Comparison of ENCODE assay signal across 23 mouse cellular contexts in the genomic region with DNA sequence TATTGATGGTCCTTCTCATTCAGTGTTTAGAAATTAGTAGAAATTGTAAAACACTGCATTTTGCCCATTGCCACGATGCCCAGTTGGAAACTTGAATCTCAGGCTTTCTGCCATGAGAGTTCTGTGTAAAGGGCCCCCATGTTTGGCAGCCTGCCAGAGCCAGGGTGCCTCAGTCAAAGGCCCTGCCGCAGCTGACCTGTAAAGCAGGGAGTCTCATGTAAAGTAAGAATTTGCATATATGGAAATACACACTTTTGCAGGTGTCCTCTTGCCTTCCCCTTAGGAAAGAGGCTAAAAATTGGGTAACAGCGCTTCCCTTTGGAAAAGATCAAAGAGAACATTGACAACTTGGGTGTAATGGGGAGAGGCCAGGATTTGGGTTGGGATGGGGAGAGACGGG.
A peak's percentile ranks its signal among the peaks of the same experiment; 100 is the strongest.
DNase-seq lines count a peak whose midpoint lies in the region; ATAC-seq and TF ChIP-seq lines count a peak whose summit lies in the region.
"Had no signal": no experiment of that assay in that cellular context is flagged by ENCODE, and none has a peak within 500 bp of the region (broad histone marks: within the 10 kb centered on the region; RNA-seq: fewer than 3 reads in every experiment).

No protein-coding gene starts in this region.

- H3K36me3 ChIP-seq in intestine, embryonic 14.5 days (ENCODE audit: control insufficient read depth, insufficient read depth, low read length) = no peaks in the 10 kb centered on the region
- H3K36me3 ChIP-seq in intestine, postnatal 0 days (ENCODE audit: control insufficient read depth, insufficient read depth) = peaks cover 13% of the 10 kb centered on the region; the same call in 1 of the 2 replicates
- H3K36me3 ChIP-seq in lung, embryonic 14.5 days (ENCODE audit: insufficient read depth) = no peaks in the 10 kb centered on the region
- H3K36me3 ChIP-seq: limb, embryonic 13.5 days; liver, embryonic 15.5 days; neural tube, embryonic 13.5 days; stomach, embryonic 15.5 days had no signal

- no peak overlapping the region for H3K4me2 ChIP-seq in intestine, embryonic 14.5 days (ENCODE audit: low read length)
- no peak overlapping the region for H3K4me2 ChIP-seq in intestine, postnatal 0 days (replicated peaks; ENCODE audit: low read depth)
- no peak overlapping the region for H3K4me2 ChIP-seq in lung, embryonic 14.5 days
- H3K4me2 ChIP-seq: heart, embryonic 11.5 days; hindbrain, embryonic 12.5 days; limb, embryonic 13.5 days; liver, embryonic 15.5 days; midbrain, embryonic 12.5 days; neural tube, embryonic 13.5 days; stomach, embryonic 15.5 days had no signal

- TF ChIP-seq CTCF in intestine, postnatal 0 days (IDR thresholded peaks at IDR 0.05; ENCODE audit: low read depth) = no peak
- no peak for TF ChIP-seq CTCF in lung, embryonic 14.5 days (IDR thresholded peaks at IDR 0.05; ENCODE audit: low read depth)

- no peaks in the 10 kb centered on the region for H3K9me3 ChIP-seq in intestine, embryonic 14.5 days (ENCODE audit: control insufficient read depth, low read length)
- H3K9me3 ChIP-seq in intestine, postnatal 0 days (ENCODE audit: control insufficient read depth) = no peaks in the 10 kb centered on the region
- no peaks in the 10 kb centered on the region for H3K9me3 ChIP-seq in lung, embryonic 14.5 days (ENCODE audit: low read depth, low read length)
- H3K9me3 ChIP-seq: hindbrain, embryonic 12.5 days; limb, embryonic 13.5 days; liver, embryonic 15.5 days; midbrain, embryonic 12.5 days; neural tube, embryonic 13.5 days; stomach, embryonic 15.5 days had no signal

- peaks cover 6% of the 10 kb centered on the region; the same call in 1 of the 2 replicates for H3K4me1 ChIP-seq in intestine, embryonic 14.5 days (replicated peaks; ENCODE audit: control insufficient read depth, insufficient read depth, low read length)
- H3K4me1 ChIP-seq in intestine, postnatal 0 days (replicated peaks; ENCODE audit: control insufficient read depth, insufficient read depth, low read length) = no peaks in the 10 kb centered on the region
- H3K4me1 ChIP-seq in lung, embryonic 14.5 days (ENCODE audit: insufficient read depth) = no peaks in the 10 kb centered on the region
- H3K4me1 ChIP-seq: liver, embryonic 15.5 days; stomach, embryonic 15.5 days had no signal

- no peak overlapping the region for H3K27ac ChIP-seq in intestine, embryonic 14.5 days (ENCODE audit: low read depth)
- no peak overlapping the region for H3K27ac ChIP-seq in intestine, postnatal 0 days (ENCODE audit: low read depth, low read length)
- H3K27ac ChIP-seq in lung, embryonic 14.5 days (ENCODE audit: low read depth) = no peak overlapping the region
- H3K27ac ChIP-seq: hindbrain, embryonic 12.5 days; liver, embryonic 15.5 days; midbrain, embryonic 12.5 days; neural tube, embryonic 13.5 days; stomach, embryonic 15.5 days had no signal

- H3K4me3 ChIP-seq in intestine, embryonic 14.5 days (ENCODE audit: low read depth, low read length) = no peak overlapping the region
- no peak overlapping the region for H3K4me3 ChIP-seq in intestine, postnatal 0 days (ENCODE audit: low read depth, low read length)
- H3K4me3 ChIP-seq in lung, embryonic 14.5 days (ENCODE audit: low read depth, low read length) = no peak overlapping the region
- H3K4me3 ChIP-seq: hindbrain, embryonic 12.5 days; limb, embryonic 13.5 days; liver, embryonic 15.5 days; midbrain, embryonic 12.5 days; neural tube, embryonic 13.5 days; stomach, embryonic 15.5 days had no signal

- WGBS in intestine, embryonic 14.5 days = 67% methylated on average over 4 of the region's 4 CpGs
- 57% methylated on average over 4 of the region's 4 CpGs for WGBS in intestine, postnatal 0 days
- WGBS in lung, embryonic 14.5 days = 60% methylated on average over 4 of the region's 4 CpGs

- no peaks in the 10 kb centered on the region for H3K27me3 ChIP-seq in intestine, embryonic 14.5 days (replicated peaks; ENCODE audit: control insufficient read depth, insufficient read depth, low read length)
- no peaks in the 10 kb centered on the region for H3K27me3 ChIP-seq in intestine, postnatal 0 days (replicated peaks; ENCODE audit: control insufficient read depth, insufficient read depth, low read length)
- no peaks in the 10 kb centered on the region for H3K27me3 ChIP-seq in lung, embryonic 14.5 days (ENCODE audit: insufficient read depth, low read length)
- H3K27me3 ChIP-seq: hindbrain, embryonic 12.5 days; liver, embryonic 15.5 days; midbrain, embryonic 12.5 days; neural tube, embryonic 13.5 days; stomach, embryonic 15.5 days had no signal

- H3K9ac ChIP-seq in intestine, embryonic 14.5 days (ENCODE audit: low read length) = no peak overlapping the region
- H3K9ac ChIP-seq in intestine, postnatal 0 days (ENCODE audit: low read depth, low read length) = no peak overlapping the region
- H3K9ac ChIP-seq in lung, embryonic 14.5 days = no peak overlapping the region
- H3K9ac ChIP-seq: forebrain, postnatal 0 days; hindbrain, embryonic 12.5 days; limb, embryonic 13.5 days; liver, embryonic 15.5 days; midbrain, embryonic 12.5 days; neural tube, embryonic 13.5 days; stomach, embryonic 15.5 days had no signal

- no peak for ATAC-seq in intestine, embryonic 14.5 days (replicated peaks; ENCODE audit: low FRiP score, low TSS enrichment, low read depth)
- ATAC-seq in intestine, postnatal 0 days = no peak
- no peak for ATAC-seq in lung, embryonic 14.5 days (ENCODE audit: insufficient read depth)
- ATAC-seq: forebrain, postnatal 0 days; lung, postnatal 0 days had no signal

- DNase-seq in adrenal gland, postnatal 10 days = peak; percentile 38
- no peak for DNase-seq in adrenal gland, postnatal 4 days (ENCODE audit: low spot score in 2 of 2)
- DNase-seq in intestine, embryonic 14.5 days (ENCODE audit: low spot score) = peak; percentile 23
- peak; percentile 42 for DNase-seq in lung, embryonic 14.5 days
- no peak for DNase-seq in lung, postnatal 10 days
- peak; percentile 26 for DNase-seq in adipocyte (ENCODE audit: low spot score)
- DNase-seq: cerebellum, adult 11-12 months; forebrain, postnatal 0 days; gastrocnemius, postnatal 14 days; heart, adult 11 months; kidney, adult 2 months; layer of hippocampus, postnatal 36 days; retina, postnatal 1 day; thymus, postnatal 36 days had no signal

Comparison
In these comparisons a context has a peak if more than half of its experiments do, and no peak if none do; other contexts are left out.
1. DNase-seq: peak in adrenal gland, postnatal 10 days (single experiment), intestine, embryonic 14.5 days (single experiment), lung, embryonic 14.5 days (single experiment) and adipocyte (single experiment); none in adrenal gland, postnatal 4 days (0 of 2) and lung, postnatal 10 days (single experiment).